Mouse (Mus musculus) layer of hippocampus, adult 9-10 months (tissue): ENCODE results near the gene Fancd2os.

Source experiments
- DNase-seq: peaks from one replicate; pipeline ENCODE4 v3.0.0; 2022; ENCODE audit warnings: low spot score

Gene Fancd2os

DNA sequence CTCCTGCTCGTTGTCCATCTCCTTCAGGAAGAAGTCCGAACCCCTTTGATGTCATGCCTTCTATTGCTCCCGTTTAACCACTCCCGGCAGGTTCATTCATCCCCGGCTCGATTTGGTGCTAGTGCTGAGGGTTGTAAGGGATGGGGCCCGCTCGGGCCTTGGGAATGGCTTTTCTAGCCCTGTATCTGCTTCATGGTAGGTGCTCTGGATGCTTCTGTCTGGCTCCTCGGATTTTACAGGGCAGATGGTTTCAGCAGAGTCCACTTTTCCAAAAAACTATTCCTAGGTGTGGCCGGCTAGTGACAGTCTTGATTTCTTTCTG, 4.7 kb upstream of the Fancd2os start:
- DNase-seq = no peak

- peak; percentile 78 for DNase-seq
Measured at GRCm38 (mm10) chr6:113604432-113605223, 4.1 kb upstream of the Fancd2os start, which contains the start of gene Brk1. Brk1 (plus strand) TSS chr6:113604772.

DNA sequence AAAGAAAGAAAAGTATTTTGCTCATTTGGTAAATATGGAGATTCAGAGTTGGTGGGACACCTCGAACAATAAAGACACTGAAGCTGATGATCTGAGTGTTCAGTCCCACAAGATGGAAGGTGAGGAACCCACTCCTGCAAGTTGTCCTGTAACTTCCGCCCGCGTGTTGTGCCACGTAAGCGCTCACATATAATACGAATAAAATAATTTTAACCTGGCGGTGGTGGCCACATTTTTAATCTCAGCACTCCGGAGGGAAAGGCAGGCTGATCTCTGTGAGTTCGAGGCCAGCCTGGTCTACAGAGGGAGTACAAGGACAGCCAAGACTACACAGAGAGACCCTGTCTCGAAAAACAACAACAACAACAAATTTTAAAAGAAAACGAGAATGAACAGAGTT, 3.5 kb upstream of the Fancd2os start:
- no peak for DNase-seq

- no peak for DNase-seq
Measured at GRCm38 (mm10) chr6:113602821-113603220, 2.3 kb upstream of the Fancd2os start.

- no peak for DNase-seq
Measured at GRCm38 (mm10) chr6:113599833-113600232, 682 bp downstream of the Fancd2os start.

DNA sequence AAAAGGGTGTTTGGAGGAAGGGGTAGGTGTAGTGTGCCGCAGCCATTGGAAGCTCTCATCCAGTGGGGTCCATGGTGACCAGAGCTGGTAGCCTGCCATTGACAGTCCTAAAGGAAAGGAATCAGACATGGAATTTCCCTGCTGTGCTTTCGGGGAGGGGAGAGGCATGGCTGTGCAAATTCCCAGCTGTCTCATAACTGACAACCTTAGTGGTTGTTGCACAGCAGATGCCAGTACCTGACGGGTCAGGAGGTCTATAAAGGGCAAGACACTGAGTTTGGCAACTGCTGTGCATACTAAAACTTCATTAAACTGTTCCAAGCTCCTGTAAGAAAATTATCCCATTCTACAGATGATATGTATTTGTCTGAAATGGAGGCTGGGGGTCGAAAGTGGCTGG, 2.6 kb downstream of the Fancd2os start:
- no peak for DNase-seq

DNA sequence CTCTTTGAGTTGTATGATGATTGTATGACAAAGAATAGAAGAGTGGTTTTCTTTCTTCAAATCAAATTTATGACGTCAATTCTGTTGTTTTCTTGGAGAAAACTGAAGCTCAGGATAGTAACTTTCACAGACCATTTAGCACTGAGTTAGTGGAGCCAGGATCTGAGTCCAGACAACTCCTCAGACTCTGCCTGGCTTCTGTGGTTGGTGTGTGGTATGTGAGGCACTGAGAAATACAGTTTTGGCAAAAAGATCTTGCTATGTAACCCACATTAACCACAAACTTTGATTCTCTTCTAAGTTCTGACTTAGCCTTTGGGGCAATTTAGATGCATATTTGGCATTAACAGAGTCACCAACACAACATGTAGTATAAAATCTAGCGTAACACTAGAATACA, 7.9 kb downstream of the Fancd2os start:
- no peak for DNase-seq

DNA sequence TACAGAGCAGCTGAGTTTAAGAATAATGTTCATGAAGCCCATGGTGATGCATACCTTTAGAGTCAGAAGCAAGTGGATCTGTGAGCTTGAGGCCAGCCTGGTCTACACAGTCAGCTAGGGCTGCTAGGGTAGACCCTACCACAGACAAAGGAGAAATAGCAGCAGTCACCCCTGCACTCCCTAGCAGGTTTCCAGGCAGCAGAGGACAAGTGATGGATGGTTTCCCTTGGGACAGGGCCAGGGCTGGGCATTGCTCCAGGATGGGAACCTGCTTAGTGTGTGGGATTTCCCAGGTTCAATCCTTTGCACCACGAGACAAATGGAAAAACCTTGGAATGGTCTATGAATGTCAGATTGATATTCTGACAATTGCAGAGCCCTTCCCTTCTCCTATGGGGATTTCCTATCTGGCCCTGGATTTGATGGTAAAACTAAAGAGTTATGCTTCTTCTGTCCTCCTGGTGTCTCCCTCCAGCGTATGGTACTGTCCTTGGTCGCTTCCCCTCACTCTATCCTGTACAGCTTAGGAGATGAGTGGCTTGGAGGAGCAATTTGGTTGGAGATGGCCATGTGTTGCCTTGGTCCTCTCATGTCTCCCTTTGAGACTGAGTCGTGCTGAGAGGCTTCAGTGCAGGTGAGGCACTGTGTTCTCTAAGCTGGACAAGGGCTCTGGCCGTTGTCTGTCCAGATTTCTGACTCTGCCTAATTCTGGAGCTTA, 13.9 kb downstream of the Fancd2os start:
- no peak for DNase-seq

- DNase-seq = no peak
Measured at GRCm38 (mm10) chr6:113585065-113585464, 15.4 kb downstream of the Fancd2os start.

DNA sequence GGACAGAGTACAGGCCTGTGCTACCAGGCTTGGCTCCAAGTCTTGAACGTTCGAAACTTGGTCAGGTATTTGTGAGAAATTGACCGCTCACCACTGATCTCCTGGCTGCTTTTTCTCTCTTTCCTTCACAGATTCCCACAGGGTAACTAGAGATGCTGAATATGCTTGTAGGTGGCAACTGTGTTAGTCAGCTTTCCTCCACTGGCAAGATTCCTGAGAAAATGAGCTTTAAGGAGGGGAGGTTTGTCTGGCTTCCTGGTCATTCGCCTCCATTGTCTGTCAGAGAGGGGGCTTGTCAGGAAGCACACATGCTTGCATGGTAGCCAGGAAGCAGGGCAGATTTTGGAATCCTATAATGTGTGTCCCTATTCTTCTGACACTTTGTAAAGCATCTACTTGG, 17.5 kb downstream of the Fancd2os start:
- no peak for DNase-seq

DNA sequence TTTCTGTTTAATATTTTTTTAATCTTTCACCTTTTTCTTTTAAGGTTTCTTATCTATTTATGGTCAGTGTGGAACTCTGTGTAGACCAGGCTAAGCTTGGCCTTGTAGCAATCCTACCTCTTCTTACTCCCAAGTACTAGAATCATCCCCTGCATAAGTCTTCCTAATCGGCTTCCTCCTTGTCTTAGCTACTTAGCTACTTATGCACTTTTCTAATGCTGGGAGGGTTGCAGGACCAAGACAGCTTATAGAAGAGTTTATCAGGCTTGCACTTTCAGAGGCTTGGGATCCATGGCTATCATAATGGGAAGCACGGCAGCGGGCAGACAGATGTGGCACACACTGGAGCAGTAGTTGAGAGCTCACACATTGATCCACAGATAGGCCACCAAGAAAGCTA, 21.2 kb downstream of the Fancd2os start:
- no peak for DNase-seq

- peak; percentile 20 for DNase-seq
Measured at GRCm38 (mm10) chr6:113576044-113576443, 24.5 kb downstream of the Fancd2os start.

DNA sequence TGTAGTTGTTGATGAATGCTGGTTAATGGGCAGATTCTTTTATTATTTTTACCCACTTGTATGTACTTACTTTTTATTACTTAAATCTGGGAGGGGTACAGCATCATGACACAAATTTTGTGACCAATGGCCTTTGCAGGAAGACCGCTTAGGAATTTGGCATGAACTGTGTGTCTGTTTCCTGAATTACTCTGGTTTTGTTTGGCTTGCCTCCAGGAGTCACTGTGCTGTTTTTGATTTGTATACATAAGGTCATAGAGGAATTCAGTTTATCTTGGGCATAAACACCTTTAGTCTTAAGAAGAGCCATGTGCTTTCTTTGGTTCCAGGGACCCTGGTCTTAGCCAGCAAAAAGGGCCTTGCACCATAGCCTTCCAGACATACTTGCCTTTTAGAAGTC, 36.0 kb downstream of the Fancd2os start:
- DNase-seq = no peak

GRCm38 (mm10) chr6:113559736-113560135, 40.8 kb downstream of the Fancd2os start:
- no peak for DNase-seq
